Mouse (Mus musculus) olfactory bulb, adult 2 months (tissue): ENCODE data around the gene Hsf5.

ENCODE experiments used
- CTCF ChIP-seq: fragments of 200-500 bp; IDR thresholded peaks from 2 replicates; pipeline ENCODE4 v1.5.1; 2012; ENCODE audit warnings: low read depth, mild to moderate bottlenecking, low read length, moderate library complexity; ENCODE audit not compliant: insufficient read depth
- POLR2A ChIP-seq: fragments of 200-500 bp; IDR thresholded peaks from 2 replicates; pipeline ENCODE4 v1.6.1; 2012; ENCODE audit warnings: mild to moderate bottlenecking, low read depth, low read length, moderate library complexity; ENCODE audit not compliant: insufficient read depth

- TF ChIP-seq CTCF (no peak), POLR2A (no peak)
Observed at GRCm38 (mm10) chr11:87600322-87600853, 16.6 kb upstream of the Hsf5 start.
